Mouse (Mus musculus) frontal cortex, postnatal 36 days (tissue): ENCODE measurements around the gene Foxp1.

Experiments
- DNase-seq, 2 experiments: peaks; one replicate each; pipeline ENCODE4 v3.0.0; 2022; ENCODE audit warnings: low spot score in 2 of 2

The Foxp1 gene

DNA sequence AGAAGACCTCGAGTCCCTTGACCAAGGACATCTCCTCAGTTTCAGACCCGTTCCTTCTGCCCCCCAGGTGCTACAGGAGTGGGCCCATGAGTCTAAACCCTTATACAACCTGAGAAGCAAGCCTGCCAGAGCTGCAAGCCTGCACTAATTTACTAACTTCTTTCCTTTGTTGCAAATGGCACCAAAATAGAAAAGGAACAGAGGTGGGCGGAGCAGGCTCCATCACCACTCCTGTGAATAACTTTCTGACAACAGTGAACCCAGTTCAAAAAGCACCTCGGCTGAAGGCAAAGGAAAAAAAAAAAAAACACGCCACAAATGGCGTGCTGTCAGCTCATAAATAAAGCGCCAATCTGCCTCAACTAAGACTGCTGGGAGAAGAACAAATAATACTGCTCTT is 81.4 kb downstream of the Foxp1 start:
- peak; percentile 41 to 55 for DNase-seq

DNA sequence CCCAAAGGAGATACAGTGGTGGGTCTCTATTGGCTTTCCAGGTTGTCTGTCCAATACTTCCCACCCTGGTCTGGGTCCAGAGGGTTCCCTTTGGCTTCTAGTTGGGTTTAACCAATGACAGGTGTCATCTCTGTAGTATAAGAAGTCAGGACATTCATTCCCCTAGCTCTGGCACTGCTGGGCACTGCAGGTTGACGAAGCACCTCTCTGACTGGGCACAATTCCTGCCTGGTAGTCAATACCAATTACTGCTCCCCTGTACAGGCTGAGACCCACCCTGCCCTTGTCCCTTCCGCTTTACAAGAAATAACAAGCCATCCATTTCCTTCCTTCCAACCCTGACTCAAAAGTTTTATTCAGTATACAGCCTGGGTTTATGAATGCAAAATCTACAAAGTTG is 81.9 kb downstream of the Foxp1 start:
- DNase-seq = no peak

DNA sequence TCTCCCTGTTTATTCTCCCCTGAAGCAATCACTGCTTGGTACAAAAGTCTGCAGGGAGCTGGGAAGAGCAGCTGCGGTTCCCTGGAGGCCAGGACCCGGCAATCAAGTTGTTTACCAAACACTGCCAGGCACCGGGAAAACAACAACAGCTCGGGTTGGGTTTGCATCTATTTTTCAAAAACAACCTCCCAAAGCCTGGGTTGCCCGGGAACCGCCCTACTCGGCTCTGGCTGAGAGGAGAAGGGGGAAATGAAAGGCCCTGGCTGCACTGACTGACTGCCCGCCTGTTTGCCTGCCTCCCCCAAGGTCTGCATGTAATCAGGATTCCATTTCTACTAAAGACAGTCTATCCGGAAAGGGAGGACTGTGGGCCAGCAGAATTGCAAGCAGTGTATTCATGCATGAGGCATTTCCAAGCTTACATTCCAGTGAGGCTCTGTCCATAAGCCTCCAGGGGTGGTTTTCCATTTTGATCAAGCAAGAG is 82.6 kb downstream of the Foxp1 start:
- DNase-seq = no peak

DNA sequence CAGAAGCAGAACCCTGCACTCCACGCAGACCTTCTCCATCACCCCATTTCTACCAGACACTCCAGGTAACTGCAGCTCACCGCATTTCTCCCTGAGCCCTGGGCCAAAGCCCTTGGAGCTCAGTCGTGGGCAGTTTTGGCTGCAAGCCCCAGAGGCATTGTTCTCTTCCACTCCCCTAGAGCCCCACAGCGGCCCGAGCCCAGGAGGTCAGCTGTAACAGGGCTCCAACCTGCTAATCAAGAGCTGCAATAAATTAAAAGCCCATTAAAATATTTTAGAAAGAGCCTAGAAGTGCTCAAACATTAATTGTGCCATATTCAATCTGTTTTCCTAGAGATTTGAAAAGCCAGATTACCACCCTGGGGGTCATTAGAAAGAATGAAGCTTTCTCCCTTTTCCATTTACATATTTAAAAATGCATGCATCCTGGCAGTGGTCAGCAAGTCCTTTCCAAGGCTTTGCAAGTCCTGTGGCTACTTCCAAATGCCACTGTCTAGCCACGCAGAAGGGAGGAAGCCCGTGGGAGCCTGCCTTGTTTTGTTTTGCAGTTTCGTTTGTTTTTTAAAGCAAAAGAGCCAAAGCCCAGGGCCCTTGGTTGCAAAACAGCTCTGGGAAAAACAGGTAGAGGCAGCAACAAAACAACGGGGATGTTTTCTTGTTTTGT is 83.2 kb downstream of the Foxp1 start:
- peak in 1 of 2 experiments; percentile 30 for DNase-seq

DNA sequence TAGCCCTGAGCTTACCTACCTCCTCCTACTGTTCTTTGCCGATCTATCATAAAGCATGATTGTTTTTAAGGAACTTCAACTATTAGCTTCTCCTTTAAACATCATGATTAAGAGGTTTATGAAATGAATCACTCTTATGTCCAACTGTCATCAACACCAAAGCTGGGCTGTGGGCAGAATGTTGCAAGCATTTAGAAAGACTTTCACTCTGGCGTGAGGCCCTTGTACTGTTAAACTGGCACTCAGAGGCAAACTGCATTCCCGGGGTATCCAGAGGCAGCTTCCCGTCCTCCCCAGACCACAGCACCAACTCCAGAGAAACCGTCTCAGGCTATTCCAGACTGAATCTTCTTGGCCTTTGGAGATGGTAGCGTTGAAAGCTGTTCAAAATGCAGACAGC is 86.2 kb downstream of the Foxp1 start:
- DNase-seq = no peak

DNA sequence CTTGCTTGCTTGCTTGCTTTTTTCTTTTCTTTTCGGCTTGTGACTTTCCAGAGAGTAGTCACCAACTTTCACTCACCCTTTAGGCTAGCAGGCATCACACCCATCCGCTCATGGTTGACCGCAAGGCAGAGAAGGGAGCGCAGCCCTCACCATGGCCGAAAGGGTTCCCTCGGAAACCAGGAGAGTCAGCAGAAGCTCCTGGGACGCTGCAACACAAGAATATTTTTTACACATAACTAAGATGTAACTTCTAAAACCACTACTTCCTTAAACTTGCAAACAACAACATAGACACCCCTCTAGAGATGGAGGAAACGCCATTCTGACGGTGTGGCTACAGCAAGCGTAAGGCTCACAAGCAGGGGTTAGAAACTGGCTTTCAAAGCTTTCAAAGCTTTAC is 87.4 kb downstream of the Foxp1 start:
- DNase-seq = no peak

DNA sequence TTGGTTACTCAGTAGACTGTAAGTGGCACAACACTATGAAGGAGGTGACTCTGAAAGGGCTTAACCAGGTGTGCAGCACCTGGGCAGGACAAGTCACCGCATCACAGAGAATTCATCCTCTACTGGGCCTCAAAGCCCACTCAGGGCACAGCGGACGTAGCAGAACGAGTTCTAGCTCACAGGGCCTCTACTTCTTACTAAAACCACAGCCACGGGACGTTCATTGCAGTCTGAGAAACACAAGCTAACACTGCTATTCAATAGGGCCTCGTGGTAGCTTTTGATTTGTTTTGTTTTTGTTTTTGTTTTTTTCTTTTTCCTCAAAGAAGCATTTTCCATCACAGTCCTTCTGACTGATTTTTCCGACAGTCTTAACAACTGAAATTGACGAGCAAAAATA is 89.5 kb downstream of the Foxp1 start:
- no peak for DNase-seq

DNA sequence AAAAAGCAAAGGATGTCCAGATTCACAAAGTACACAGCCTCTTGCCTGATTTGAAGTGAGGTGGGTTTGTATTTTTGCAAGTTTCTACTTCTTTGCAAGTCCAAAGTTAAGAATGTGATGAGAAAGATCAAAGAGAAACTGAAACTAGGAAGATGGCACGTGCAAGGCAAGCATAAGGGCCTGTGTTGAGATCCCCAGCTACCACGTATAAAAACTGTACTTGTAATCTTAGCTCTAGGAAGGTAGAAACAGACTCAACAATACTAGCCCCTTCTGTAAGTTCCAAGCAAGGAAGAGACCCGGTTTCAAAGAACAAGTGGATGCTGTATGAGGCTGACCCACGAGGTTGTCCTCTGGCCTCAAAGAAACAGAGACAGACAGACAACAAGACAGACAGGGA is 90.6 kb downstream of the Foxp1 start:
- no peak for DNase-seq

DNA sequence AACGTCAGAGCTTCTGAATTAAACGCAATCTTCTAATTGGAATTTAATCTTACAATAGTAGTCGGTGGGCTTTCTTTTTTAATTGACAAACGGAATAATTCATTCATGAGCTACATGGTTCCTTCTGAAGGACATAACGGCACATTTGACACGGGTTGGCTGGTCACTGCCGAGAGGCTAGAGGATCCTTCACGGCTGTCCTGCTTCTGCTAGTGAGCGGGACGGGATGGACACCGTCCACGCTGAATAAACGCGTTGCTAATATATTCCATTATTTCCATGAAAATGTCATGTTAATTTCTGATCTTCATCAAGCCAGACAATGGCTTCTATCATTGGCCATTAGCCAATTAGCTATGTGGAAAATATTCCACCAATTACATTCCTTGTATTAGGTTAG is 92.0 kb downstream of the Foxp1 start:
- DNase-seq = no peak

DNA sequence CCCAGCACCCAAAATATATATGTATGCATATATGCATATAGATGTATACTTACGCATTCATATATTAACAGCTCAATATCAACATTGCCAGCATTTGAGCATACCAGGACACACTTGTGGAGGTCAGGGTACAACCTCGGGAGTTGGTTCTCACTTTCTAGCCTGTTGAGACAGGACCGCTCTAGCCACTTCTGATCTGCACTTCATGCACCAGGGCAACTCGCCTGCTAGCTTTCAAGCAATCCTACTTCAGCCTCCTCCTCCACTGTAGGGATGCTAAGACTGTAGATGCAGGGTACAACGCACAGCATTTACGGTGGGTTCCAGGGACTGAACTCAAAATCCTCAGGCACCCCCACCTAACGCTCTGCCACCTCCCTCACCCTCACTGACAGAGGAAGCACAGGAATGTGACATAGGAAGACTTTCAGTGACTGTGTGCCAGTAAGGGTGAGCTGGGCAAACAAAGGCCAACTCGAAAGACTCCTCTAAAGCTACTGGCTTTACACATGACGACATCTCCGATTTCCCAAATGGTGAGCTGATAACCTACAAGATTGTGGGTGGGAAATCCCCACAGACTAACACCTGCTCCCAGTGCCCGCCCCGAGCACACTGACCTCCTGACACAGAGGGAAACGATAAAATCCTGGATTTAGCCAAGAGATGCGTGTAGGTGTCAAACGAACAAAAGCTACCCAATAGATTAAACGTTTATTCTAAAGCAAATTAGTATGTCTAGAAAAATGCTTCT is 93.0 kb downstream of the Foxp1 start:
- DNase-seq = no peak

DNA sequence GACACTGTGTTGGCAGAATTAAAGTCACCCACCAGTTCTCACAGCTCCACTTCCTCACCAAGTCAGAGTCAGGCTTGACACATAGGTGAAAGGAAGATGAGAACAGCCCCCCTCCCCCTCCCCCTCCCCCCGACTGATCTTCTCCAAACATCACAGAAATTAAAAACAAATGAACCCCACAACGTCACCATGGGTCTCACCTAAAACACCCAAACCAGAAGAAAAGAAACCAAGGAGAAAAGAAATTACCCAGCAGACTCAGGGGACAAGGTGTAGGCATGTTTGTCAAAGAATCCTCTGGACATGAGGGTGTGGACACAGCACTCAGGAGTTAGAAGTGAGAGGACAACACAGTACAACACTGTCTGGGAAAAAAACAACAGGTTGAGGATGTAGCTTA is 93.6 kb downstream of the Foxp1 start:
- DNase-seq = no peak

DNA sequence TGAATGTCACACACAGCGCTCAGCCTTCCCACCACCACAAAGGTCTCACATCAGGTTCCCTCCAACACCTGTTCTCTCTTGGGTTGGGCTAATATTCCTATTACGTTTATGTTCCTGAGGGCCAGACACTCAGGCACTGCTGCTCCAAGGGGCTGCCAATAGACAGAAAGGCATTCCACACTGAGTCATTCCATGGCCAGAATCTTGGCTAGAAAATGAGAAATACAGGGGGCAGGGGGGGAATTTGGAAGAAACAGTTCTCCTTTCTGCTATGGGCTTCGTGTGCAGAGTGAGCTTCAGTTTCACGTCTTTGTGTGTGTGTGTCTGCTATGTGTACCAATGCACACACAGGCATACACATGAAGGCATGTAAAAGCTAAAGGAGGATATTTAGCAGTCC is 95.2 kb downstream of the Foxp1 start:
- no peak for DNase-seq

DNA sequence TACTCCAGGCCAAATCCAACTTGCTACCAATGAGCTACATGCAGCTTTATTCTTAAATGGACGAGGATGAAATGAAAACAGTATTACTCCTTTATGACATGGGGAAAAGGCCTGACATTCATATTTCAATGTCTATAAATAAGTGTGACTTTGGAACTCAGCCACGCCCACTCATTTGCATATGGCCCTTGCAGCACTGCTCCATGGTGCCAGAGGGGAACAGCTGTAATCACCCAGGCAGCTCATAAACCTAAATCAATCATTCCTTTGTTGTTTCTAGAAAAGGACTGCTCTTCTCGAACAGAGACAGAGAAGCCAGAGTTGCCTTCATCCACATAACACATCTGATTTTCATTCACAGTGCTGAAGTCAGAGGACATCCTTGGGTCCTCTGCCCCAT is 97.5 kb downstream of the Foxp1 start:
- DNase-seq = no peak

DNA sequence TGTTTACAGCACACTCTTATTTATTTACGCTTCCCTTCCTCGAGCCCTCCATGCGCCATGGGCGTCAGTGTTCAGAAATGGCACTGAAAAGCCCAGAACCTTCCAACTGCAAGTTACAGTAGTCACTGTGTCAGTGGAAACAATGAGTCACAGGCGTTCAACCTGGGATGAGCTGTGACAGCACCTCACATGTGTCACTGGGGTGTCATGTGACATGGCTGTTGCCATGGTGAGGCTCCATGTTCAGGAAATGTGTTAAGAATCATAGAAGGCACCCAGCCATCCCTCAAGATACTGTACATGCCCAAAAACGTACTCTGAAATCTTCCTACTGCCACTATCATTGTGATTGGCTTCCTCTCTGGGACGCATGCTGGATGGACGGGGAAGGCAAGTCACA is 101.9 kb downstream of the Foxp1 start:
- peak in 1 of 2 experiments; percentile 29 for DNase-seq

DNA sequence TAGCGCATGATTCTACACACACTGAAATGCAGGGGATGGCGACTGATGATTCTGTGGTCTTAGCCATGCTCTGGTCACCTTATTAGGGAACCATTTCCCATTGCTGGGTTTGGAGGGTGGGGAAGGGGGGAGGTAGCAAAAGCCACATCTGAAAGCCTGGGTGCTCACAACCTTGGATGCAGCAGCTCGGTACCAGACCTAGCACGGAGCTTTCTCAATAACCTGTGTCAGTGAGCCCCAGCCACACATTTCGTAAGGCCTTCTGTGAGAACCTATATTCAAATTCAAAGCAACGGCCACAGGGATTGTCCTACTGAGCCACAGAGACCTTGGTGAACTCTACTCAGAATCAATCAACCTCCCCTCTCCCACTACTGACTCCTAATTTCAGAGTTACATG is 109.9 kb downstream of the Foxp1 start:
- DNase-seq = no peak

DNA sequence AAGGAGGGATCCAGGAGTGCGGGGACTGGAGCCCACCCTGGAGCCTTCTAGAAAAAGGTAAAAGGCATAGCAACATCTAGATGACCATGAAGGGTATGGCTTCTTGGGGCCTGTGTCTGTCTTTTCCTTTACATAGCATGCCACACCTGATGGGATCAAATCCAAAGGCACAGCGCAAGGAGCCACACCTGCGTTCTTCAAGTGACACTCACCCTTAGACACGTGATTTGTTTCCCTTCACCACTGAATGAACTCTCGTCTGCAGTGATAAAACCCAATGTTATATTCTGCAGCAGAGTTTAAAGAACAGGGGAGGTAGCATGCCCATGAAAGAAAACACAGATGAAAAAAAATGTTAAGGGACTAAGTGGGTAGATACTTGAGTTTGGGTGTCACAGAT is 112.9 kb downstream of the Foxp1 start:
- DNase-seq = no peak

DNA sequence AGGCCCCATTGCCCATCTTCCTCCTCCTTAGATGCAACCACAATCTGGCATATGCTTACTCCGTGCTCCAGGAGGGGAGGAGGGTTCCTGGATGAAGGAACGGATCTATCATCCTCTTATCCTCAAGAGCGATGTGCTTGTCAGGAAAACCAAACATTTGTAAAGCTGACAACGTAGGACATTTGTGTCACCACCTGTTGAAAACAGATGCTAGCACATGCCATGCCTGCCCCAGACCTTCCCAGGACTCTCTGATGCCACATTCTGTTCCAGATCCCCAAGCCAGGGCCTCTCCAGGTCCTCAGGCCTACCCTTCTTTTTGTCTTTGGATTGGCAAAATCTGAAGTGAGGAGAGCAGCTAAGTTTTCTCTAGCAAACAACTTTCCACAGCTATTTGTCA is 113.6 kb downstream of the Foxp1 start:
- no peak for DNase-seq

DNA sequence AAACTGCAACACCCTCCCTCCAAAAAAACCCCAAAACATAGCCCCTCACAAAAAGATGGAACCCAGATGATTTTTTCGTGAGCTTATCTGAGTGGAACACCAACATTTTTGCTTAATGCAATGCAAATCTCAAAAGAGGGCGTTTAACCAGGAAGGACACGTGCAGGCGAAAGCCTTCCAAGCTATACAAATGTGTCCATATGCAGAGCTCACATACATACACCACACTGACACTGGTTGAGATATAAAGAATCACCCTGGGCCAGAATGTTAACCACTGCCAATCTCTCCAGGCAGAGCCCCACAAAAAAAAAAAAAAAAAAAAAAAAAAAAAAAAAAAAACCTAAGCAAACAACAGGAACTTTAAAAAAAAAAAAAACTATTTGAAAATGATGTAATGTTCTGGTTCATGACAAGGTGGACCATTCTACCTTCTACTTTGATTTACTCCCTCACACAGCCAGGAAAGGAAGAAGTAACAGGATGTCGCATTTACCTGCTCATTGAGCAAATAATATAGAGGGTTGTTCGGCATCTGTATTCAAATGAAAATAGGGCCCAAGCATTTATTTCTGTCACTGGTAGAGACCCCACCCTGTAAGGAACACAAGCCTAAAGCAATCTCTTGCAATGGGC is 118.6 kb downstream of the Foxp1 start:
- DNase-seq = no peak

DNA sequence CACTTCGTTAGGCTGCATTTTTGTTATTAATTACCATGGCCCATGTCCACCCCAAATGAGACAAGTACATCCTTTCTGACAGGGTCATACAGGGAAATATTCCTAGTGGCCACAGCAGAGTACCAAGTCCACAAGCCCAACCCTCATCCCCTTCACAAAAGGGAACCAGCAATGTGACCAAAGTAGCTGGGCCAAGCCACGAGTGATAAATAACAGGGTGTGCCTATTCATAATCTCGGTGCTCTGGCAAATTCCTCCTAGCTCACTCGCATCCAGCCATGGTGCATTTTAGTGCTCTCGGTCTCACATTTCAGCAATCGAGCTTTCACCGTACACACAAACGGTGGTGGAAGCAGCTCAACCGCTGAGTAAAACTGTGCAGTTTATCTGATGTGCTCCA is 119.6 kb downstream of the Foxp1 start:
- DNase-seq = no peak

DNA sequence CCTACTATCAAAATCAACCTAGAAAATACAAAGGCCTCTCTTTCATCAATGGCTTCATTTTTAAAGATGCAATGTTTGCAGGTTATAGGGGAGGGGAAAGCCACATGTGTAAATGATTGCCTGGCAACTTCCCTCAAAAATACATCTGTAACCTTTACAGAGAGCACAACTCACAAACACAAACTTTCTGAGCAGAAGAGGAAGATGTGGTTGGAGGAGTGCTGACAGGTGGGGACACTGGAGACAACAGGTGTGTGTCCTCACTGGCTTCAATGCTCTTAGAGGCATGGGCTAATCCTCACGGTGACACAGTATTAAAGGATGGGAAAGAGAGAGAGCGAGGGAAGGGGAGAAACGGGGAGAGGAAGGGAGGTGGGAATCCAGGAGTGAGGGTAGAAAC is 120.2 kb downstream of the Foxp1 start:
- no peak for DNase-seq

DNA sequence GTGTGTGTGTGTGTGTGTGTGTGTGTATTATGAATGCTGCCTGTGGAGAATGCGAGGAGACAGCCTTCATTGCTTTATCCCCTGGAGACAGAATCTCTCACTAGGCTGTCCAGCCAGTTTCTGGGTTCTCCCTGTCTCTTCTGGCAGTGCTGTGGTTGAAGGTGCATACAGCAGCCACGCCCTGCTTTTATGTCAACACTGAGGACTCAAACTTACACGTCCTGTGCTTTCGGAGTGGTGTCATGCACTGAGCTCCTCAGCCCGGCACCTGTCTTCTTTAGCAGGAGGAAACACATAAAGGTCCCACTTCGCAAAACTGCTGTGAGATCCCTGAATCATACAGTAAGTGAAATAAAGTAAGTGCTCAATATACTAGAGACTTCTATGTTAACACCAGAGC is 120.7 kb downstream of the Foxp1 start:
- DNase-seq = no peak

DNA sequence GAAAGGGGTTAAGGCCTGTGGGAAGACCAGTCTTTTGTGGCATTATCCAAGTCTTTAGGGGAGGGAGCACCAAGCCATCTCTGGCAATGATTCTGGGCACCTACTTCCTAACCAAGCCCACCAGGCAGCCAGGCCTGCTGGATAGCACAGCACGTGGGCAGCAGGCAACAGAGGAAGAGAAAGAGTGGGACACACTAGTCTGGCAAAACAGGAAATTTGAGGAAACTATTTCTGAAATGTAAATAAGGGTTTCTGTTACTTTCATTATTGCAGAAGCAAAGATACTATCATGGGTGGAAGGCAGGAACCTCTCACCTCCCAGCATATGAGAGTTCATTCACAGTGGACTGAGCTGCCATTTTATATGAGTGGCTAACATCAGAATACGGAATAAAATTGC is 121.3 kb downstream of the Foxp1 start:
- no peak for DNase-seq

DNA sequence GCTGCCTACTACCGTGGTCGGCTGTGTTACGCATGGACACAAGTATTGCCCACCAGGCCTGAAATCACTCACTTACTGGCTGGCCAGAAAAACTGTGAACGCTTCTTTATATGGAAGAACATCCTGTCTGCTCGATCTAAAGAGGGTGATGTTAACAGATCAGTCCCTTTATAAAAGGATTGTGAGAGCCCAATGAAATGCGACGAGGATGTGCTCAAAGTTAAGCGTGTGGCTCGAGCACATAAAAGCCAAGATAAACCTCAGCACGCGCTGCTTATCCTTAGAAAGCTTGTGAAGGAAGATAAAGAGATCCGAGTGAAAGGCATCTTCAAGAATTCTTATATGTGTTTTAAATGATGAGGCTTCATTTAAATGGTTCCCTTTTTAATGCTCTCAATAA is 126.8 kb downstream of the Foxp1 start:
- DNase-seq = no peak
